Mouse (Mus musculus): ENCODE results near the gene Skint8. TPM values are rescaled to one million over a fixed set of nuclear protein-coding genes. Genes with fewer than 3 reads are reported as not detected.
"Not testable (repeated sequence)": the region's sequence is repeated elsewhere in the genome, so short reads cannot be mapped to it uniquely, and the experiment has no call there.

Gene Skint8
- not detected in 2 replicates for polyA plus RNA-seq (2016; fragmentation: Nextera tagmentation; extraction: Ambion mirVana)

DNA sequence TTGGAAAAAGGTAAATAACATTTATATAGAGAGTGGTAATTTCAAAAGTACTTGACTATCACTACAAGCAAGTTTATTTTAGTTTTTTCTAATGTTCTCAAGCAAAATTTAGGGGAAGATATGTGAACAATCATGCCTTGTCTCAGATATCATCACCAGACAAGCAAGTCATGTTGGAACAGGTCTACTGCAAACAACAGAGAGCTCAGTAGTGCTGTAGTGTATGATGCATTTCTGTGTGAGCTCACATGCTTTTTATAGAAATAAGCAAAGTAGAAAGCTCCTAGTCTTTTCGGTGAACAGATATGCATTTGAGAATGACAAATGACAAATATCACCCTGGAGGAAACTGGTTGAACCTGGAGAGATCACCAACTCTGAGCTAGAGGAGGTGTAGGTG, at the start of gene Skint8:
Gene Skint8, plus strand, starts transcription at position 301 of the 400 bp plus-strand sequence.
- Histone ChIP-seq H3K4me1 (no peaks in the 10 kb centered on the region), H3K36me3 (no peaks in the 10 kb centered on the region), H3K4me3 (no peak within 1 kb of the TSS), H3K27ac (no peak within 1 kb of the TSS), H3K27me3 (no peaks in the 10 kb centered on the region), H3K4me2 (replicated peaks) (no peak within 1 kb of the TSS), H3K9ac (no peak within 1 kb of the TSS), H3K9me3 (no peaks in the 10 kb centered on the region)
- 83% methylated on average over 1 of the region's 1 CpGs for WGBS
- ATAC-seq (ENCODE audit: insufficient number of reproducible peaks, insufficient read depth, low FRiP score, low TSS enrichment), result no peak

DNA sequence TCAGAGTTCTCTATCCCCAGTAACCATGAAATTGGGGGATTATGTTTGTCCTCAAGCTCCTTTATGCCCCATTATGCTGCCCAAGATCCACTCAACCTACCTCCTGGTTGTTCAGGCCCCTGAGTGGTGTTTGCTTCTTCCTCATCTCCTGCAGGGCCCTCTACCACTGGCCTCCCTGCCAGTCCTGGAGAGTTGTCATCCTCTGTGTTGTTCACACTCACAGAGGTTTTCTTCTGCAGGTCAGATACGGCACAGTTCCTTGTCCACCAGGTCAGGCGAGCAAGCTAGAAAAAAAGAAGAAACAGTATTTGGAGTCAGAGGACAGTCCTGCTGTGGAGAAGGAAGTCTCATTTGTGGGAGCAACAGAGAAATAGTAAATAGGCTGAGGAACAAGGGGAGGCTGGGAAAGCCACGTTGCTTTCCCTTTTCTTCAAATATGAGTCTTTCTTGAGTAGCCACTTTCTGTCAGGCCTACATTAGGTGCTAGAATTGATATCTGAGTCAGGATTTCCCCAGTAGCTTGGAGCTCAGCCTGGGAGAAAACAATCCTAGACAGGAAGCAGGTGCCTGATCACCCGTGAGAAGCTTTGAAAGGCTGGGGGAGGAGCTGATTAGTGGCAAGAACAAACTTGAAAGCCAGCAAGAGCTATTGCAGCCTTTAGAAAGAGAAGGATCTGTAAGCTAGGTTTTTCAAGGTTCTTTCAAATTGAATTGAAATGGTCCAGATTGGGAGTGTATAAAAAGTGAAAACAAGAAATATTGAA, 38.9 kb upstream of the Skint8 start:
- no peak overlapping the region for H3K4me3 ChIP-seq
- no peak overlapping the region for H3K9ac ChIP-seq
- H3K4me1 ChIP-seq, result no peaks in the 10 kb centered on the region
- H3K4me2 ChIP-seq (replicated peaks), result no peak overlapping the region
- ATAC-seq (ENCODE audit: insufficient number of reproducible peaks, insufficient read depth, low FRiP score, low TSS enrichment), result no peak
- no peaks in the 10 kb centered on the region for H3K9me3 ChIP-seq
- 56% methylated on average over 4 of the region's 4 CpGs for WGBS
- H3K27ac ChIP-seq, result no peak overlapping the region
- H3K27me3 ChIP-seq, result no peaks in the 10 kb centered on the region
- H3K36me3 ChIP-seq, result no peaks in the 10 kb centered on the region

DNA sequence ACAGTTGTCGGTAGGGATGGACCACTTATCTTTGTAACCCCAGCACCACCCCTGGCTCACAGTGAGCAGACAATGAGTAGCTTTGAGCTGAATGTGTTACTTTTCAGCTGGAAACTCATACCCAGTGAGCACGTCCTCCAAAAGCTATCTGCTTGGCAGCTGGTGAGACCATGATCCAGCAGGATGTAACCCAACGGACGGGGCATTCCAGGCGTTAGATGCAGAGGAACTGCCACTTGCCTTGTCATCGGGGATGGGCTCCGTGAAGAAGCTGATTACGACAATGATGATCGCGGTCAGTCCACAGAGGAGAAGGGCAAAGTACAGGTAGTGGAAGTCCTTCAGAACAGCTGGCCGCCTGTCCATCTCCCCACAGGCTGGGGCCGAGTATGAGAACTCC, 35.6 kb upstream of the Skint8 start:
- Histone ChIP-seq H3K4me3 (no peak overlapping the region), H3K9ac (no peak overlapping the region), H3K9me3 (no peaks in the 10 kb centered on the region), H3K36me3 (no peaks in the 10 kb centered on the region), H3K27ac (no peak overlapping the region), H3K4me2 (replicated peaks) (no peak overlapping the region), H3K27me3 (no peaks in the 10 kb centered on the region), H3K4me1 (no peaks in the 10 kb centered on the region)
- no peak for ATAC-seq (ENCODE audit: insufficient number of reproducible peaks, insufficient read depth, low FRiP score, low TSS enrichment)
- 91% methylated on average over 12 of the region's 12 CpGs for WGBS

DNA sequence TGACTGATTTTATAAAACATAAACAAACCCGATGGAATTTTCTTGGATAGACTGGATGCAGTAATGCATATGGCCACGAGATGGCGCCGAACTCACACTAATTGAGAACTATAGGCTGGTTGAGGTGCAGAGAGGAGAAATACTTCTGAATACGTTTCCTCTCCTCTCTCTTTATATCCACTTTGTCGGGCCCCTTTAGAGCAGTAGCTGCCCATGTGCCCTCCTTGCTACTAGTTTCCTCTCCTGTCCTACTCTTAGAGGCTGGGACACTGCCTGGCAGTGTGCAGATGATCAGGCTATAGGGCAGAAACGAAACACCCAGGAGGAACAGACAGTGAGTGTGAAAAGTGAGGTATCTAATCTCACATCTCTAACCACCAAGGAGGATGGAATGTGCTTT, 33.2 kb upstream of the Skint8 start:
- no peak for ATAC-seq (ENCODE audit: insufficient number of reproducible peaks, insufficient read depth, low FRiP score, low TSS enrichment)
- Histone ChIP-seq H3K4me2 (replicated peaks) (0 out of 2 replicates have a peak overlapping the region, but pooled peaks have one; percentile 14), H3K27me3 (no peaks in the 10 kb centered on the region)

DNA sequence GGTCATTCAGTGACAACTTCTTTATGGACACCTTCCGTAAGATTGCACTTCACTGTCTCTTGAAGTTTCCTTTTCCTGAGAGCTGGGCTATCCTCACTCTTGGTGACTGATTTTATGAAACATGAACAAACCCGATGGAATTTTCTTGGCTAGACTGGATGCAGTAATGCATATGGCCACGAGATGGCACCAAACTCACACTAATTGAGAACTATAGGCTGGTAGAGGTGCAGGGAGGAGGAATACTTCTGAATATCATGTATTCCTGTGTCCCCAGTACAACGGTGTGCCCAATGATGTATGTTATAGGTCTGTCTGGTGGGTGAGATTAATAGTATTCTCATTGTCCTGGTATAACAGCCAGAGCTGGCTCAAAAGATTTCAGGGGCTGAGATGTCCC, 32.6 kb upstream of the Skint8 start:
- H3K4me3 ChIP-seq, result no peak overlapping the region
- H3K27me3 ChIP-seq, result no peaks in the 10 kb centered on the region
- no peak overlapping the region for H3K27ac ChIP-seq
- 18% methylated on average over 4 of the region's 4 CpGs for WGBS
- H3K36me3 ChIP-seq, result no peaks in the 10 kb centered on the region
- peak; percentile 71 for ATAC-seq (ENCODE audit: insufficient number of reproducible peaks, insufficient read depth, low FRiP score, low TSS enrichment)
- no peaks in the 10 kb centered on the region for H3K9me3 ChIP-seq
- H3K9ac ChIP-seq, result no peak overlapping the region
- no peaks in the 10 kb centered on the region for H3K4me1 ChIP-seq
- H3K4me2 ChIP-seq (replicated peaks), result no peak overlapping the region

More for the DNA sequence above, 33.2 kb upstream of the Skint8 start:
- Histone ChIP-seq H3K9ac (no peak overlapping the region), H3K4me1 (no peaks in the 10 kb centered on the region), H3K27ac (no peak overlapping the region), H3K4me3 (no peak overlapping the region), H3K36me3 (no peaks in the 10 kb centered on the region), H3K9me3 (no peaks in the 10 kb centered on the region)
- 11% methylated on average over 7 of the region's 7 CpGs for WGBS

DNA sequence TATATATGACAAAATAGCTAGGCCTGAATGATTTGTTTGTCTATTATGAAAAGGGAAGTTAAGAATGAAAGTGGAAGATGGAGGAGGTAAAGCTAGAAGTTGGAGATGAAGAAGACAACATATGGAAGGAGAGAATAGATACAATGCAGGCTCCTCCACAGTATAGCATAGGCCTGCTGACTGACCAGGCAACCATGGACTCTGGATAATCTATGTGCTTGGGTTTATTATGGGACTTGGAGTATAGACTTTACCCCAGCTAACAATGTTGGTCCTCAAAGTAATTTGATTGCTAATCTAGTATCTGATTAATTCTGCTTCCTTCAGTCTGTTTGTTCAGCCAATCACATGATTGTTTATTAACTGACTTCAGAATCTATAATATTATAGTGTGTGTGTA, 27.1 kb upstream of the Skint8 start:
- H3K36me3 ChIP-seq, result no peaks in the 10 kb centered on the region
- no peaks in the 10 kb centered on the region for H3K4me1 ChIP-seq
- H3K27me3 ChIP-seq, result no peaks in the 10 kb centered on the region
- H3K9ac ChIP-seq, result no peak overlapping the region
- no peak for ATAC-seq (ENCODE audit: insufficient number of reproducible peaks, insufficient read depth, low FRiP score, low TSS enrichment)
- H3K4me2 ChIP-seq (replicated peaks), result no peak overlapping the region
- no peak overlapping the region for H3K4me3 ChIP-seq
- H3K27ac ChIP-seq, result no peak overlapping the region
- H3K9me3 ChIP-seq, result no peaks in the 10 kb centered on the region

DNA sequence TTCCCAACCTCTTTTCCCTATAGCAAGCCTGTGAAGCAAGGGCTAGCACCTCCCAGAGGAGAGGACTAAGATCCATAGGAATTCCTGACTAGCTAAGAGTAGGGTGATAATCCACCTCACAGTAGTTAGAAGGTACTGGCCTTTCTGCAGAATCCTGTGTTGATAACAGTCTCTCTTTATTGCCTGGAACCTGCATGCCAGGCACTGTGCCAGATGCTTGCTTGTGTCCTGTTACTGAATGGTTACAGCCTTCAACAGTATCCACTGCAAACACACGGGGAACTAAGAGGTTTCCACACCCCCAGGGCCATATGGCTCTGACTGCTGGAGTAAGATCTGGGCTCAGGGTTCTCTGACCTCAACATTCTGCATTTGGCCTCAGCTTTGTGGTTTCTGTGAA, 21.4 kb upstream of the Skint8 start:
- no peaks in the 10 kb centered on the region for H3K36me3 ChIP-seq
- no peak overlapping the region for H3K4me2 ChIP-seq (replicated peaks)
- 40% methylated on average over 1 of the region's 1 CpGs for WGBS
- H3K9me3 ChIP-seq, result no peaks in the 10 kb centered on the region
- H3K27ac ChIP-seq, result no peak overlapping the region
- H3K9ac ChIP-seq, result no peak overlapping the region
- no peaks in the 10 kb centered on the region for H3K27me3 ChIP-seq
- no peak for ATAC-seq (ENCODE audit: insufficient number of reproducible peaks, insufficient read depth, low FRiP score, low TSS enrichment)
- H3K4me1 ChIP-seq, result no peaks in the 10 kb centered on the region
- no peak overlapping the region for H3K4me3 ChIP-seq

DNA sequence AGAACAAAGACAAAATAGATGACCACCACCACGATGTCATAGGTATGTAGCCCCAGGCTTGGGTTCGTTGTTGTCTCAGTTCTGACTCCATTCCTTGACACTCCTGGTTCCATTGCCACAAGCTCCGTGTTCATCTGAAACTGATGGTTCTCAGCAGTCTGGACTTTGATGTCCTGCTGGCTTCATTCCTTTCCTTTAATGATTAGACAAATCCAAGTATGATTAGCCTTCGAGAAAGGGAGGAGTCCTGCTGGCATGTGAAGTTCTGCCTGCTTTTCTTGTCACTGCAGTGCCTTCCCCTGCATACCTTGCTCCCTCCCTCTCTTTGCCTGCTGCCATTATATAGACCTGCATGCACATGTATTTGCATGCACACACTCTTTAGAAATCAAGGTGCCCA, 20.6 kb upstream of the Skint8 start:
- no peaks in the 10 kb centered on the region for H3K4me1 ChIP-seq
- H3K4me2 ChIP-seq (replicated peaks), result no peak overlapping the region
- no peak overlapping the region for H3K4me3 ChIP-seq
- WGBS, result 69% methylated on average over 4 of the region's 4 CpGs
- no peaks in the 10 kb centered on the region for H3K36me3 ChIP-seq
- H3K27ac ChIP-seq, result no peak overlapping the region
- no peak overlapping the region for H3K9ac ChIP-seq
- no peaks in the 10 kb centered on the region for H3K27me3 ChIP-seq
- ATAC-seq (ENCODE audit: insufficient number of reproducible peaks, insufficient read depth, low FRiP score, low TSS enrichment), result no peak
- H3K9me3 ChIP-seq, result no peaks in the 10 kb centered on the region

DNA sequence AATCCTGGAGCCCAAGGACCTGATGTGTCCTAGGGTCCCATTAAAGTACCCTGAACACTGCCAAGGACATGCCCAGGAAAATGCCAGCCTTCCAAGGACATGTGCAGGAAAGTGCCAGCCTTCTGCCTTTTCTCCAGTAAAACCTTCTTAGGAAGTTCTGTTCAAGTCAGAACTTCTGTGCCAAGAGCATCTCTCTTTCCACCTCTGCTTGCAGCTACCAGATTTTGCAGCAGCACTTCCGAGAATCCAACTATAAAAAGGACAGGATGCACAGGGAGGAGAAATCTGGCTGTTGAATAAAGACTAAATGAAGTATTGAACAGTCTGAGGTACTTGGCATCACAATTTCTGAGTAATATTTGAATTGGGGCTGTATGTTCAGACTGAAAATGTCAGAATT, 18.7 kb upstream of the Skint8 start:
- H3K27me3 ChIP-seq; ATAC-seq (ENCODE audit: insufficient number of reproducible peaks, insufficient read depth, low FRiP score, low TSS enrichment); H3K9me3 ChIP-seq; H3K27ac ChIP-seq; H3K9ac ChIP-seq; H3K4me2 ChIP-seq (replicated peaks); H3K36me3 ChIP-seq; H3K4me1 ChIP-seq; H3K4me3 ChIP-seq: not testable (repeated sequence)
- WGBS, result 70% methylated on average over 1 of the region's 1 CpGs

DNA sequence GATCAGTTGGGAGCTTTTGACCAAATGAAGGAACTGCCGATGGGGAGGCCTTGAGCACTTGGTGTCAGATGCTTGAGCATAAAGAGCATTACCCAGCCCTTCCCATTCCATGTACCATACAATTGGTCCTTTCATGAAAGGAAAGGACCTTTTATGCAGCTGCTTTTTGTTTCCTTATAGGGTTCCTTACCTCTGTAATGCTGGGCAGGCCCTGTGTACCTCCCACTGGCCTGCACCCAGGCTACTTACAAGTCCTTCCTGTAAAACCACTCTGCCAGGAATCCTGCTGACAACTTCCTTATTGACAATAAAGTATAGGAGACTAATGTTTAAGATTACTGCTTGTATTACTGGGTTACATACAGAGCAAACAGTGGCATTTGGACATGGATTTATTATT, 17.7 kb upstream of the Skint8 start:
- Histone ChIP-seq H3K36me3 (no peaks in the 10 kb centered on the region), H3K4me3 (no peak overlapping the region), H3K9me3 (no peaks in the 10 kb centered on the region), H3K27ac (no peak overlapping the region), H3K4me2 (replicated peaks) (no peak overlapping the region), H3K4me1 (no peaks in the 10 kb centered on the region), H3K9ac (no peak overlapping the region), H3K27me3 (no peaks in the 10 kb centered on the region)
- ATAC-seq (ENCODE audit: insufficient number of reproducible peaks, insufficient read depth, low FRiP score, low TSS enrichment), result no peak
- WGBS, result 79% methylated on average over 1 of the region's 1 CpGs

DNA sequence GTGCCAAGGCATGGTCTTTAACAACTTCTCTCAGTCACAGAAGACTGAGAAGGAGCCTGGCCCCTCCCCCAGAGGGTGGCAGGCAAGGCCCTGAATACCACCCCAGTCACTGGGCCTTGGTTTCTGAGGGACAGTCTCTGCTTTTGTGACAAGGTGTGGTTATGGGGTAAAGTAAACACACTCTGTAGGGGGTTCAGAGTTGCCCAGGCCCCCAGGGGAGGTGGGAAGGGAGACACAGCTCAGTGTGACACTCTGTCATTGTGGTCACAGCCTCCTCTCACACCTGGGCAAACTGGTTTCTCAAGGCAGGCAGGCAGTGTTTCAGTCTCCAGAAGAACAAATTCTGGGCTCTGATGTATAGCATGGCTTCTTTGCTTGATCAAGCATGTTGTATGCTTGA, 16.4 kb upstream of the Skint8 start, which contains the start of gene Slc5a9:
Gene Slc5a9, minus strand, starts transcription at position 144 of the 400 bp plus-strand sequence.
- no peak for ATAC-seq (ENCODE audit: insufficient number of reproducible peaks, insufficient read depth, low FRiP score, low TSS enrichment)
- Histone ChIP-seq H3K4me2 (replicated peaks) (no peak within 1 kb of the TSS), H3K4me1 (no peaks in the 10 kb centered on the region), H3K27me3 (no peaks in the 10 kb centered on the region), H3K4me3 (no peak within 1 kb of the TSS), H3K9me3 (no peaks in the 10 kb centered on the region), H3K9ac (no peak within 1 kb of the TSS), H3K36me3 (no peaks in the 10 kb centered on the region), H3K27ac (no peak within 1 kb of the TSS)

DNA sequence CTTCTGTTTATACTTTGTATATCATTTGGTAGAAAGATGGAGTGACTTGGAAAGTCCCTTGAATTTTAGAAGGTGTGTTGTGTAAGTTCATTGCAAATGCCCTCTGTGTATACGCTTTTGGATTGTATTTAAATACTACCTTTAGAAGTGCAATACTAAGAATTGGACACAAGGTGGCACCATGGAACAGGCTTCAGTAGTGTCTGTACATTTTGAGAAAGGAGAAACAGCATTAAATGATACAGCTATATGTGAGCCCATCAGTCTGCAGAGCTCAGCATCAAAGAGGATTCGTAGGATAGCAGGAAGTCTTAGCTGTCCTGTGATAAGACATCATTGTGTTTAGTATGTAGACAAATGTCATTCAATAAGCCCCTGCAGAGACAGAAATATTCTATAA, 11.3 kb upstream of the Skint8 start:
- Histone ChIP-seq H3K9me3 (no peaks in the 10 kb centered on the region), H3K4me1 (no peaks in the 10 kb centered on the region), H3K36me3 (no peaks in the 10 kb centered on the region), H3K27me3 (no peaks in the 10 kb centered on the region), H3K9ac (no peak overlapping the region), H3K4me2 (replicated peaks) (no peak overlapping the region), H3K4me3 (no peak overlapping the region), H3K27ac (no peak overlapping the region)
- no peak for ATAC-seq (ENCODE audit: insufficient number of reproducible peaks, insufficient read depth, low FRiP score, low TSS enrichment)
- 41% methylated on average over 2 of the region's 2 CpGs for WGBS

Data from embryonic facial prominence, embryonic 12.5 days (tissue).